Mouse (Mus musculus) lung, postnatal 10 days (tissue): ENCODE measurements around the gene Foxred2.
A peak's percentile ranks its signal among the peaks of the same experiment; 100 is the strongest.

Experiments
- DNase-seq: peaks from one replicate; pipeline ENCODE4 v3.0.0; 2021

The Foxred2 gene

GRCm38 (mm10) chr15:77915287-77915686 lies 41.2 kb downstream of the Foxred2 start:
- no peak for DNase-seq

GRCm38 (mm10) chr15:77914507-77914906 lies 42.0 kb downstream of the Foxred2 start:
- no peak for DNase-seq

- no peak for DNase-seq
Observed at GRCm38 (mm10) chr15:77913054-77913453, 43.5 kb downstream of the Foxred2 start.

- DNase-seq: no peak
Observed at GRCm38 (mm10) chr15:77912585-77912984, 43.9 kb downstream of the Foxred2 start.

- DNase-seq: no peak
Observed at GRCm38 (mm10) chr15:77912048-77912447, 44.5 kb downstream of the Foxred2 start.

- peak; percentile 79 for DNase-seq
Observed at GRCm38 (mm10) chr15:77911065-77911464, 45.5 kb downstream of the Foxred2 start.

GRCm38 (mm10) chr15:77907646-77908518 lies 48.6 kb downstream of the Foxred2 start:
- DNase-seq: peak; percentile 71

GRCm38 (mm10) chr15:77906545-77906944 lies 50.0 kb downstream of the Foxred2 start:
- DNase-seq: no peak

GRCm38 (mm10) chr15:77906081-77906480 lies 50.4 kb downstream of the Foxred2 start:
- DNase-seq: no peak

- DNase-seq: peak; percentile 91
Observed at GRCm38 (mm10) chr15:77905275-77905970, 51.1 kb downstream of the Foxred2 start.

- no peak for DNase-seq
Observed at GRCm38 (mm10) chr15:77904363-77904892, 52.1 kb downstream of the Foxred2 start.

GRCm38 (mm10) chr15:77903176-77903575 lies 53.3 kb downstream of the Foxred2 start:
- peak; percentile 51 for DNase-seq

GRCm38 (mm10) chr15:77894926-77895325 lies 61.6 kb downstream of the Foxred2 start:
- DNase-seq: no peak

GRCm38 (mm10) chr15:77893292-77893691 lies 63.2 kb downstream of the Foxred2 start:
- peak; percentile 56 for DNase-seq

GRCm38 (mm10) chr15:77892420-77892819 lies 64.1 kb downstream of the Foxred2 start:
- no peak for DNase-seq

- DNase-seq: peak; percentile 84
Observed at GRCm38 (mm10) chr15:77891766-77892165, 64.8 kb downstream of the Foxred2 start.
